Mouse (Mus musculus) kidney, adult 8-10 months (tissue): ENCODE measurements around the gene Izumo1r.

Experiments
- DNase-seq, 2 experiments: peaks; one replicate each; pipeline ENCODE4 v3.0.0; 2022

Gene Izumo1r

GRCm38 (mm10) chr9:14859868-14860639 lies 43.7 kb downstream of the Izumo1r start, which contains the start of gene Gpr83:
Gene Gpr83, plus strand, starts transcription at chr9:14860210.
- no peak for DNase-seq

- DNase-seq = no peak
Measured at GRCm38 (mm10) chr9:14858782-14859181, 45.0 kb downstream of the Izumo1r start.

GRCm38 (mm10) chr9:14858170-14858706 lies 45.5 kb downstream of the Izumo1r start:
- DNase-seq = peak in 1 of 2 experiments; percentile 6

- DNase-seq = no peak
Measured at GRCm38 (mm10) chr9:14856922-14857654, 46.7 kb downstream of the Izumo1r start.

- DNase-seq = no peak
Measured at GRCm38 (mm10) chr9:14854585-14854984, 49.2 kb downstream of the Izumo1r start.

- no peak for DNase-seq
Measured at GRCm38 (mm10) chr9:14848267-14848935, 55.3 kb downstream of the Izumo1r start.

- no peak for DNase-seq
Measured at GRCm38 (mm10) chr9:14846428-14846827, 57.3 kb downstream of the Izumo1r start.

GRCm38 (mm10) chr9:14843901-14844300 lies 59.8 kb downstream of the Izumo1r start:
- DNase-seq = no peak

- no peak for DNase-seq
Measured at GRCm38 (mm10) chr9:14843311-14843857, 60.4 kb downstream of the Izumo1r start.

- DNase-seq = peak; percentile 6 to 26
Measured at GRCm38 (mm10) chr9:14841878-14842761, 61.6 kb downstream of the Izumo1r start.

- DNase-seq = no peak
Measured at GRCm38 (mm10) chr9:14839970-14840369, 63.8 kb downstream of the Izumo1r start.

GRCm38 (mm10) chr9:14839527-14839926 lies 64.2 kb downstream of the Izumo1r start:
- no peak for DNase-seq
